ENCODE assay signal across 7 mouse cellular contexts in genomic region chrX:13282089-13282850, GRCm38 (mm10). TPM values are rescaled to one million over a fixed set of nuclear protein-coding genes. Genes with fewer than 3 reads are reported as not detected.
DNase-seq lines count a peak whose midpoint lies in the region; ATAC-seq and TF ChIP-seq lines count a peak whose summit lies in the region.

No protein-coding gene starts in this region.

- ATAC-seq in hindbrain, embryonic 14.5 days (ENCODE audit: low FRiP score) = no peak
- ATAC-seq in midbrain, embryonic 15.5 days (replicated peaks) = no peak

- peak overlapping the region; percentile 96 for H3K4me3 ChIP-seq in left cerebral cortex, adult 2 months
- H3K4me3 ChIP-seq in bone marrow, adult 2 months (replicated peaks; ENCODE audit: control insufficient read depth, low read depth, low read length) = peak overlapping the region; percentile 95
- H3K4me3 ChIP-seq in hindbrain, embryonic 14.5 days (replicated peaks; ENCODE audit: low read length) = peak overlapping the region; percentile 96
- H3K4me3 ChIP-seq in midbrain, embryonic 15.5 days = peak overlapping the region; percentile 93

- TF ChIP-seq POLR2A in bone marrow, adult 2 months (IDR thresholded peaks at IDR 0.05; ENCODE audit: borderline replicate concordance, control insufficient read depth, low read depth, low read length) = no peak

- intact Hi-C loops in left cerebral cortex, adult 2 months (cut with DNase I) = loop anchor here (5.0 to 10.0 kb wide), 3 partner anchors 233 to 403 kb away; no protein-coding TSS in a partner anchor
- intact Hi-C loops in left cerebral cortex, postnatal 25 days (cut with DNase I) = loop anchor here (5.0 kb wide), 2 partner anchors 235 to 375 kb away; no protein-coding TSS in a partner anchor

- peak overlapping the region; percentile 100 for H3K27ac ChIP-seq in left cerebral cortex, adult 2 months
- peak overlapping the region; percentile 75 for H3K27ac ChIP-seq in bone marrow, adult 2 months (ENCODE audit: control insufficient read depth, insufficient read depth, low read depth, low read length, poor library complexity)
- H3K27ac ChIP-seq in hindbrain, embryonic 14.5 days = peak overlapping the region; percentile 99
- peak overlapping the region; percentile 99 for H3K27ac ChIP-seq in midbrain, embryonic 15.5 days

- TF ChIP-seq CTCF in left cerebral cortex, adult 2 months (IDR thresholded peaks at IDR 0.05) = no peak
- no peak for TF ChIP-seq CTCF in bone marrow, adult 2 months (IDR thresholded peaks at IDR 0.05; ENCODE audit: control insufficient read depth, insufficient read depth, low read length)

- H3K36me3 ChIP-seq in hindbrain, embryonic 14.5 days (replicated peaks; ENCODE audit: control insufficient read depth, insufficient read depth) = peaks cover 29% of the 10 kb centered on the region
- 0 out of 2 replicates have a peak, but pooled peaks cover 3% of the 10 kb centered on the region for H3K36me3 ChIP-seq in midbrain, embryonic 15.5 days (replicated peaks)

- no peak for DNase-seq in left cerebral cortex, adult 2 months (ENCODE audit: extremely low spot score in 1 of 2, low spot score in 2 of 2)
- DNase-seq in left cerebral cortex, postnatal 25 days (ENCODE audit: low spot score in 2 of 2) = no peak
- no peak for DNase-seq in hindbrain, embryonic 14.5 days (ENCODE audit: low spot score)
- DNase-seq in spleen, adult 18-20 months = no peak
- no peak for DNase-seq in layer of hippocampus, postnatal 10 days (ENCODE audit: low spot score in 2 of 2)

- H3K9me3 ChIP-seq in hindbrain, embryonic 14.5 days (ENCODE audit: control insufficient read depth, low read length) = no peaks in the 10 kb centered on the region
- no peaks in the 10 kb centered on the region for H3K9me3 ChIP-seq in midbrain, embryonic 15.5 days

- 8% methylated on average over 16 of the region's 16 CpGs for WGBS in bone marrow, adult 2 months
- WGBS in hindbrain, embryonic 14.5 days = 9% methylated on average over 16 of the region's 16 CpGs
- WGBS in midbrain, embryonic 15.5 days = 13% methylated on average over 16 of the region's 16 CpGs

- H3K4me1 ChIP-seq in bone marrow, adult 2 months (ENCODE audit: control insufficient read depth, insufficient read depth, low read length) = no peaks in the 10 kb centered on the region; the same call in 1 of the 2 replicates
- H3K4me1 ChIP-seq in hindbrain, embryonic 14.5 days (replicated peaks; ENCODE audit: control insufficient read depth, insufficient read depth, low read length) = peaks cover 22% of the 10 kb centered on the region
- peaks cover 29% of the 10 kb centered on the region for H3K4me1 ChIP-seq in midbrain, embryonic 15.5 days

- peak overlapping the region; percentile 100 for H3K9ac ChIP-seq in hindbrain, embryonic 14.5 days
- peak overlapping the region; percentile 100 for H3K9ac ChIP-seq in midbrain, embryonic 15.5 days

- H3K27me3 ChIP-seq in hindbrain, embryonic 14.5 days (ENCODE audit: control insufficient read depth, insufficient read depth, low read length) = no peaks in the 10 kb centered on the region
- no peaks in the 10 kb centered on the region for H3K27me3 ChIP-seq in midbrain, embryonic 15.5 days (replicated peaks)

- H3K4me2 ChIP-seq in hindbrain, embryonic 14.5 days (replicated peaks) = peak overlapping the region; percentile 77
- H3K4me2 ChIP-seq in midbrain, embryonic 15.5 days = peak overlapping the region; percentile 77

RNA-seq across cellular contexts. Expression of gene Ddx3x, which starts 1.5 kb away (rescaled TPM):
- total RNA-seq in left cerebral cortex, adult 2 months (2021) = 100 to 1,000 TPM; 172 to 190 TPM
- total RNA-seq in left cerebral cortex, postnatal 25 days (2021) = 100 to 1,000 TPM; 154 to 182 TPM
- polyA plus RNA-seq in bone marrow, adult 2 months (2011; ENCODE audit: insufficient read depth, insufficient read length, low replicate concordance, missing spikeins) = 40.6 and 96.2 TPM in 2 replicates
- 113 and 117 TPM in 2 replicates for polyA plus RNA-seq in hindbrain, embryonic 14.5 days (2014; fragmentation: Nextera tagmentation; extraction: Ambion mirVana)
- 103 and 112 TPM in 2 replicates for polyA plus RNA-seq in midbrain, embryonic 15.5 days (2015; fragmentation: Nextera tagmentation; extraction: Ambion mirVana)
- 100 to 1,000 TPM; 181 to 211 TPM for total RNA-seq in layer of hippocampus, postnatal 10 days (2021)
